Mouse (Mus musculus) embryonic facial prominence, embryonic 15.5 days (tissue): ENCODE results near the gene Ube2cbp. TPM values are rescaled to one million over a fixed set of nuclear protein-coding genes. Genes with fewer than 3 reads are reported as not detected.

Experiments
- ATAC-seq: fragments of 200-750 bp; cut with Nextera tagmentation; 2 replicates; pipeline ENCODE4 v1.8.0; 2017; ENCODE audit warnings: low read depth, moderate TSS enrichment; ENCODE audit not compliant: insufficient number of reproducible peaks, low FRiP score, low TSS enrichment
- H3K27ac ChIP-seq: fragments of 300-500 bp; sonication (generic); replicated peaks from 2 replicates; pipeline ENCODE4 v1.5.1; 2015; ENCODE audit warnings: mild to moderate bottlenecking, inconsistent platforms
- H3K27me3 ChIP-seq: fragments of 300-500 bp; sonication (generic); 2 replicates; pipeline ENCODE4 v1.6.1; 2015; ENCODE audit warnings: inconsistent platforms
- H3K36me3 ChIP-seq: fragments of 300-500 bp; sonication (generic); 2 replicates; pipeline ENCODE4 v1.6.1; 2015; ENCODE audit warnings: mild to moderate bottlenecking, inconsistent platforms
- H3K4me1 ChIP-seq: fragments of 300-500 bp; sonication (generic); 2 replicates; pipeline ENCODE4 v1.6.1; 2015; ENCODE audit warnings: inconsistent platforms
- H3K4me2 ChIP-seq: fragments of 300-500 bp; sonication (generic); replicated peaks from 2 replicates; pipeline ENCODE4 v1.6.1; 2015; ENCODE audit warnings: mild to moderate bottlenecking, inconsistent platforms
- H3K4me3 ChIP-seq: fragments of 300-500 bp; sonication (generic); replicated peaks from 2 replicates; pipeline ENCODE4 v1.5.1; 2015; ENCODE audit warnings: mild to moderate bottlenecking, inconsistent platforms
- H3K9ac ChIP-seq: fragments of 300-500 bp; sonication (generic); 2 replicates; pipeline ENCODE4 v1.6.1; 2015; ENCODE audit warnings: inconsistent platforms
- H3K9me3 ChIP-seq: fragments of 300-500 bp; sonication (generic); replicated peaks from 2 replicates; pipeline ENCODE4 v1.6.1; 2016; ENCODE audit warnings: inconsistent platforms
- WGBS: fragments of 180-500 bp; shearing (Covaris S2); methylation state at CpG from one replicate; pipeline ENCODE4 v1.1.7; 2015; 5-methylcytosine and 5-hydroxymethylcytosine counted together
- polyA plus RNA-seq: library from polyadenylated mRNA; unstranded; fragments of >200 nt; fragmentation: Nextera tagmentation; extraction: Ambion mirVana; gene quantifications from 2 replicates; pipeline ENCODE4 v1.2.1, GENCODE M21; 2015

Ube2cbp gene
- polyA plus RNA-seq, 1 experiment from 2014 or later: 5.5 TPM

GRCm38 (mm10) chr9:86466990-86467870 lies 2.5 kb upstream of the Ube2cbp start, which contains the start of gene Dop1a:
Dop1a (plus strand) TSS chr9:86467154.
- Histone ChIP-seq H3K9me3 (no peaks in the 10 kb centered on the region), H3K4me1 (peaks cover 16% of the 10 kb centered on the region), H3K36me3 (no peaks in the 10 kb centered on the region), H3K9ac (peak within 1 kb of the TSS; percentile 66), H3K27ac (peak within 1 kb of the TSS; percentile 75), H3K4me2 (peak within 1 kb of the TSS; percentile 69), H3K27me3 (0 out of 2 replicates have a peak, but pooled peaks cover 3% of the 10 kb centered on the region), H3K4me3 (peak within 1 kb of the TSS; percentile 90)
- ATAC-seq: peak; percentile 95
- WGBS: under 1% methylated on average over 88 of the region's 93 CpGs

- Histone ChIP-seq H3K4me2 (no peak overlapping the region), H3K36me3 (no peaks in the 10 kb centered on the region), H3K27me3 (no peaks in the 10 kb centered on the region), H3K9ac (no peak overlapping the region), H3K9me3 (no peaks in the 10 kb centered on the region), H3K27ac (no peak overlapping the region), H3K4me1 (peaks cover 3% of the 10 kb centered on the region), H3K4me3 (no peak overlapping the region)
- ATAC-seq: no peak
- 77% methylated on average over 3 of the region's 3 CpGs for WGBS
Observed at GRCm38 (mm10) chr9:86453626-86454025, 11.1 kb downstream of the Ube2cbp start.

- peaks cover 3% of the 10 kb centered on the region for H3K4me1 ChIP-seq
- H3K9me3 ChIP-seq: no peaks in the 10 kb centered on the region
- no peaks in the 10 kb centered on the region; the same call in 1 of the 2 replicates for H3K27me3 ChIP-seq
- no peak overlapping the region for H3K9ac ChIP-seq
- H3K4me3 ChIP-seq: 0 out of 2 replicates have a peak overlapping the region, but pooled peaks have one; percentile 21
- H3K36me3 ChIP-seq: no peaks in the 10 kb centered on the region
- no peak overlapping the region for H3K27ac ChIP-seq
- peak overlapping the region; percentile 49 for H3K4me2 ChIP-seq
- WGBS: 1% methylated on average over 13 of the region's 13 CpGs
- ATAC-seq: peak; percentile 65; the same call in 1 of the 2 replicates
Observed at GRCm38 (mm10) chr9:86451617-86452016, 13.1 kb downstream of the Ube2cbp start.

- H3K4me3 ChIP-seq: no peak overlapping the region
- H3K36me3 ChIP-seq: no peaks in the 10 kb centered on the region
- no peaks in the 10 kb centered on the region; the same call in 1 of the 2 replicates for H3K27me3 ChIP-seq
- 0 out of 2 replicates have a peak, but pooled peaks have one; percentile 27 for ATAC-seq
- H3K9me3 ChIP-seq: no peaks in the 10 kb centered on the region
- H3K4me2 ChIP-seq: peak overlapping the region; percentile 49; the same call in 1 of the 2 replicates
- H3K4me1 ChIP-seq: peaks cover 3% of the 10 kb centered on the region
- H3K9ac ChIP-seq: no peak overlapping the region
- 29% methylated on average over 6 of the region's 6 CpGs for WGBS
- H3K27ac ChIP-seq: no peak overlapping the region
Observed at GRCm38 (mm10) chr9:86451094-86451493, 13.7 kb downstream of the Ube2cbp start.

- H3K27ac ChIP-seq: no peak overlapping the region
- H3K4me1 ChIP-seq: peaks cover 3% of the 10 kb centered on the region
- no peaks in the 10 kb centered on the region for H3K9me3 ChIP-seq
- no peak for ATAC-seq
- no peaks in the 10 kb centered on the region; the same call in 1 of the 2 replicates for H3K27me3 ChIP-seq
- no peak overlapping the region for H3K9ac ChIP-seq
- no peak overlapping the region for H3K4me3 ChIP-seq
- 4% methylated on average over 11 of the region's 11 CpGs for WGBS
- H3K36me3 ChIP-seq: no peaks in the 10 kb centered on the region
- H3K4me2 ChIP-seq: no peak overlapping the region
Observed at GRCm38 (mm10) chr9:86449581-86449980, 15.2 kb downstream of the Ube2cbp start.

- Histone ChIP-seq H3K27me3 (no peaks in the 10 kb centered on the region; the same call in 1 of the 2 replicates), H3K4me2 (no peak overlapping the region), H3K4me1 (peaks cover 3% of the 10 kb centered on the region), H3K4me3 (no peak overlapping the region), H3K9me3 (no peaks in the 10 kb centered on the region), H3K9ac (no peak overlapping the region), H3K36me3 (no peaks in the 10 kb centered on the region), H3K27ac (no peak overlapping the region)
- ATAC-seq: no peak
- WGBS: 87% methylated on average over 8 of the region's 8 CpGs
Observed at GRCm38 (mm10) chr9:86447431-86447830, 17.3 kb downstream of the Ube2cbp start.

GRCm38 (mm10) chr9:86446847-86447246 lies 17.9 kb downstream of the Ube2cbp start:
- Histone ChIP-seq H3K9me3 (no peaks in the 10 kb centered on the region), H3K27me3 (no peaks in the 10 kb centered on the region; the same call in 1 of the 2 replicates), H3K9ac (no peak overlapping the region), H3K4me3 (no peak overlapping the region), H3K27ac (no peak overlapping the region), H3K4me1 (peaks cover 3% of the 10 kb centered on the region), H3K4me2 (no peak overlapping the region), H3K36me3 (no peaks in the 10 kb centered on the region)
- 86% methylated on average over 7 of the region's 7 CpGs for WGBS
- ATAC-seq: no peak

- Histone ChIP-seq H3K27ac (no peak overlapping the region), H3K4me1 (no peaks in the 10 kb centered on the region), H3K36me3 (no peaks in the 10 kb centered on the region), H3K27me3 (no peaks in the 10 kb centered on the region), H3K4me2 (no peak overlapping the region), H3K9ac (no peak overlapping the region), H3K4me3 (no peak overlapping the region), H3K9me3 (no peaks in the 10 kb centered on the region)
- no peak for ATAC-seq
- WGBS: 84% methylated on average over 4 of the region's 4 CpGs
Observed at GRCm38 (mm10) chr9:86442248-86442647, 22.5 kb downstream of the Ube2cbp start.

- WGBS: 46% methylated on average over 11 of the region's 11 CpGs
- no peak overlapping the region for H3K27ac ChIP-seq
- no peak for ATAC-seq
- H3K4me2 ChIP-seq: no peak overlapping the region
- H3K27me3 ChIP-seq: no peaks in the 10 kb centered on the region
- no peaks in the 10 kb centered on the region for H3K9me3 ChIP-seq
- no peaks in the 10 kb centered on the region for H3K4me1 ChIP-seq
- H3K4me3 ChIP-seq: no peak overlapping the region
- H3K36me3 ChIP-seq: no peaks in the 10 kb centered on the region
- H3K9ac ChIP-seq: no peak overlapping the region
Observed at GRCm38 (mm10) chr9:86438337-86439009, 26.3 kb downstream of the Ube2cbp start.

GRCm38 (mm10) chr9:86436608-86437007 lies 28.1 kb downstream of the Ube2cbp start:
- no peak overlapping the region for H3K4me3 ChIP-seq
- H3K4me2 ChIP-seq: no peak overlapping the region
- no peaks in the 10 kb centered on the region for H3K4me1 ChIP-seq
- 85% methylated on average over 8 of the region's 8 CpGs for WGBS
- no peak overlapping the region for H3K9ac ChIP-seq
- no peaks in the 10 kb centered on the region for H3K36me3 ChIP-seq
- H3K27me3 ChIP-seq: no peaks in the 10 kb centered on the region
- no peak overlapping the region for H3K27ac ChIP-seq
- no peak for ATAC-seq
- H3K9me3 ChIP-seq: no peaks in the 10 kb centered on the region

- H3K4me2 ChIP-seq: no peak overlapping the region
- no peaks in the 10 kb centered on the region for H3K4me1 ChIP-seq
- no peak overlapping the region for H3K27ac ChIP-seq
- no peak overlapping the region for H3K4me3 ChIP-seq
- WGBS: 85% methylated on average over 3 of the region's 3 CpGs
- no peaks in the 10 kb centered on the region for H3K36me3 ChIP-seq
- no peak for ATAC-seq
- H3K9ac ChIP-seq: no peak overlapping the region
- H3K27me3 ChIP-seq: no peaks in the 10 kb centered on the region
- H3K9me3 ChIP-seq: no peaks in the 10 kb centered on the region
Observed at GRCm38 (mm10) chr9:86435510-86435909, 29.2 kb downstream of the Ube2cbp start.
